Mouse (Mus musculus) monocyte, adult 59 days (primary cell): ENCODE data around the gene Smg5. TPM values are rescaled to one million over a fixed set of nuclear protein-coding genes. Genes with fewer than 3 reads are reported as not detected.

Experiments used
- total RNA-seq, 2 experiments: library from RNA; stranded (reverse); gene quantifications; one replicate each; pipeline ENCODE4 v1.2.4; 2023

Gene Smg5
- 10 to 100 TPM; 50.9 to 65.4 TPM for total RNA-seq

DNA sequence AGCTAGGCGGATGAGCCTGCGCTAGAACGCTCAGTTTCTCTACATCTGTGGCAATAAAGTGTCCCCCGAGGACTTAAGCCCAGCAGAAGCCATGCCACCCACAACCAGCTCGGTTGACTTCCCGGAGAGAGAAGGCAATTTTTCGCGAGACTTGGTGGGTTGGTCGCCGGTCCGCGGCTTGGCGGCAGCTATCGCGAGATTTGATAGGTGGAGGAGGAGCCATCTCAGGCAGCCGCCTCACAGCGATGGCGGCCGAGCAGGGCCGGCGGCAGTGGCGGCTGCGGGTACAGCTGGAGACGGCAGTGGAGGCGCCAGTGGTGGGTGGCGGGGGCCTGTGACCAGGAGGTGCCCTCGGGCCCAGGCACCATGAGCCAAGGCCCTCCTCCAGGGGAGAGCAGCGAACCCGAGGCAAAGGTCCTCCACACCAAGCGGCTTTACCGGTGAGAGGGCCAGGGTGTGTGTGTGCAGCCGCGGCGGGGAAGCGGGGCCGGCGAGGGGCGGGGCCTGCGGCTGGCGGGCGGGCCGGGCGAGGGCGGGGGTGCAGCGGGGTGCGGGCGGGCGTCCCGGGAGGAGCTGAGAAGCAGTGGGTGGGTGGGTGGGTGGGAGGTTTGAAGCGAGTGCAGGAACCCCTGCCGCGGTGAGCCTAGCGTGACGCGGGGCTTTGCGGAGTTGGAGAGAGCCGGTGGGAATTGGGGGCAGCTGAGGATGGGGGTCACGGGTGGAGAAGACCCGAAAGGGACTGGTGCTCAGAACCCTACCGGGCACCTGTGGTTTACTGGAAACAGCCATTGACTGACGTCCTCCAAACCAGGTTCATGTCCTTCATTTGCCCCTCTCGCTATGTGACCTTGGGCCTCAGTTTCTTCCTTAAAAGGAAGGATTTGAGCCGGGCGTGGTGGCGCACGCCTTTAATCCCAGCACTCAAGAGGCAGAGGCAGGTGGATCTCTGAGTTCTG lies at the start of gene Smg5, which contains the start of gene Tmem79:
TSS of gene Smg5 (plus strand) at position 203 of the 956 bp plus-strand sequence.
TSS of gene Tmem79 (minus strand) at position 91 of the 956 bp plus-strand sequence.

DNA sequence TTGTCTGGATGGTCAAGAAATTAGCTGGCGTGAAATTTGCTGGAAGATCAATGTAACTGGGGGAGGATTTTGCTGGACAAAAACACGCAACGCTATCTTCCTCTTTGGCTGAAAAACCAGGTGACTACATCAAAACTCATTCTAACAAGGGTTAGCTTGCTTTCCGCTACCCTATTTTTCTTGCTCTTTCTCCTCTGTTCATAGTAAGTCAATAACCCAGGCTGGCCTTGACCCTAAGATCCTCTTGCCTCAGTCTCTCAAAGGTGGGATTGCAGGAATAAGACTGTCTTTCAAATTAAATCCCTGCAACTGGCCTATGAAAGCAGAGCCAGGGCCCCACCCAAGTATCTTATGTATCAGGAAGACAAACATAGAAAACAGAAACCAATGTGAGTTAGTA lies 49.0 kb upstream of the Smg5 start, which contains the start of gene Gm38392:
TSS of gene Gm38392 (minus strand) at position 101 of the 400 bp plus-strand sequence.

DNA sequence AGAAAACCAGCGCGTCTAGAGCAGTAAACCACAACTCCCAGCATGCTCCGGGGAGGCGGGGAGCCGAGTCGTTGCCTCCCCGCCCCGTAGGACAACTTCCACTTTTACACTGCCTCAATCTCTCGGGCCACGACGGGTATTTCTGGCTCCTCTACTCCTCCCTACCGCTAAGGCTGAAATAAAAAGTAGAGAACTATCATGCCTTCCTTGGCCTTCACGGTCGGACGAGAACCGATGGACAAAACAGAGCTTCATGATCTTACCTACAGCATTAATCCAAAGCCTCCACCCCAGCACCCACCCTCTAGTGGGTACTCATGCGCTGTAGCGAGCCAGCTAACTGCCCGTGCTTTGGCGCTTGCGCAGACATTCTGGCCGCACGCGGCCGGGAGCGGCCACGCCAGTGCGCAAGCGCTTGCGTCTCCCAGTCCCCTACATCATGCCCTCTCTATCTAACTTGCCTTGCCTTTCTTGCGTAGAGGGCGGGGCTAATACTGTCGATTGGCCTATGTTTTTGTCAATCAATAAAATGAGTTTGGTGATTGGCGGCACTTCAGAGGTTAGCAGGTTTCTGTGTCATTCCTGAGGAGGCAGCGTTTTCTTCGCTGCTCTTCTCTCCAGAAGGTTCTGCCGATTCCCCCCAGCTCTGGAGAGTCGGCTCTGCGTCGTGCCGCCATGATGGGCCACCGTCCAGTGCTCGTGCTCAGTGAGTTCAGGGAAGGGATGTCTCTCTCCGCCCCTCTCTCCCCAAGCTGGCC lies 39.3 kb upstream of the Smg5 start, which contains the start of the genes Tsacc and Cct3:
TSS of gene Tsacc (minus strand) at position 439 of the 758 bp plus-strand sequence.
TSS of gene Cct3 (plus strand) at position 556 of the 758 bp plus-strand sequence.

DNA sequence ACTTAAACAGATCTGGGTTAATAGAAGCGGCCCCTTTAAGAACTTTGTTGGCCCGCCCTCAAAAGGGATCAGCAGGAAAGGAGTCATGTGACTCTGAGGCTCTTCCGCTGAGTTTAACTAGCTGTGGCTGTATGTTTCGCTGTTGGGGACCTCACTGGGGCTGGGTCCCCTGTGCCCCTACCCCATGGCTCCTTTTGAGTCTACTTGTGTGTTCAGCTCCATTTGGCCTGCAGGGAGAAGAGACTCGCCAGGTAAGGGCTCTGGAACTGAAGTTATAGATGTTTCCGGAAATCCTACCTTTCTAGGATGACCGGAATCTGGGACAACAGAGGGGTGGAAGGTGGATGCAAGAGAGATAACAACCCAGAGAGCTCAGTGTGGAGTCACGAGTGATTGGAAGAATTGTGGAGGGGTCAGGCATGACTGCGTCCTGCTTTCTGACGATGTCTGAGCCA lies 11.1 kb upstream of the Smg5 start, which contains the start of gene Glmp:
TSS of gene Glmp (plus strand) at position 73 of the 455 bp plus-strand sequence.

DNA sequence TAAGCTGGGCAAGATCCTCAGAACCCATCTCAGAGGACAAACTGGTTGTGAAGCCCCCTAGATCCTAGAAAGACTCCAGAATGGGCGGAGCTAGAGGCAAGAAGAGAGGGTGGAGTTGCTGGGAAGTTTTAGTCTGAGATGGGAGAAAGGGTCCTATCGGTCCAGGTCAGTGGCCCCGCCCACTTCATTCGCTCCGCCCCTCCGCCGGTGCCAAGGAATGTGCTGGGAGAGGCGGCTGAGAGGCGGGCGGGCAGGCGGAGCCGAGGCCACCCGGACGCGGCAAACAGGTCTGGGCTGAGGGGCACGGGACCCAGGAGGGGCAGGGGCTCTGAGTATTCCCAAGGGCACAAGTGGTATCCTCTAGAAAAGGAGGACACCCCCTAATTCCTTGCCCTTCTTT lies 28.3 kb downstream of the Smg5 start, which contains the start of gene Paqr6:
TSS of gene Paqr6 (plus strand) at position 248 of the 400 bp plus-strand sequence.

DNA sequence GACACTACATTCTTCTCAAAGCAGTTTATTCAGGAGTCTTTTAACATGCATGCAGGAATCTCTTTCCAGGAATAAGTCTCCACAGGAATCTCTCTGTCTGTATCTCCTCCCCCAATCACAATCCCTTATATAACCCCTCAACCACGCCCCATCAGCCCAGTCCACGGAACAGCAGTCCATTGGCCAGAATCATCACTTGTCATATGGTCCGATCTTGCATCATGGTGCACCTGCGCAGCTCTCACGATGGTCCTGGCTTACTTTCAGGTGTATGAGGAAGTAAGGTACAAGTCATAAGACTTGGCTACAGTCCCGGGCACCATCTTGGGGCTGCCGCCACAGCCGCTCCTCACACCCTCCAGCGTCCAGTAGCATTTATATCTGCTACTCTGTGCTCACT lies 36.6 kb downstream of the Smg5 start, which contains the start of gene Bglap3:
TSS of gene Bglap3 (minus strand) at position 101 of the 400 bp plus-strand sequence.

DNA sequence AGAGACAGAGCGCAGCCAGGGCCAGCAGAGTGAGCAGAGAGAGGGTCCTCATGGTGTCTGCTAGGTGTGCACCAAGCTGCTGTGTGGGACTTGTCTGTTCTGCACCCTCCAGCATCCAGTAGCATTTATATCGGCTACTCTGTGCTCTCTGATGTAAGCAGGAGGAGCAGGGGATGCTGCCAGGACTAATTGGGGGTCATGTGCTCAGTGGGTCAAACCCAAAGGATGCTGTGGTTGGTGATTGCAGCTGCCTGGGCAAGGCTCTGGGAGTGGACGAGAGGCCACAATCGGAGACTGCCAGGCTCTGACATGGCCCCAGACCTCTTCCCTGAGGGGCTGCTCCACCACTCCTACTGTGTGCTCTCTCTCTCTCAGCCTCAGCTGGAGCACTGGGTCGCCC lies 42.5 kb downstream of the Smg5 start, which contains the start of gene Bglap2:
TSS of gene Bglap2 (minus strand) at position 101 of the 400 bp plus-strand sequence.

DNA sequence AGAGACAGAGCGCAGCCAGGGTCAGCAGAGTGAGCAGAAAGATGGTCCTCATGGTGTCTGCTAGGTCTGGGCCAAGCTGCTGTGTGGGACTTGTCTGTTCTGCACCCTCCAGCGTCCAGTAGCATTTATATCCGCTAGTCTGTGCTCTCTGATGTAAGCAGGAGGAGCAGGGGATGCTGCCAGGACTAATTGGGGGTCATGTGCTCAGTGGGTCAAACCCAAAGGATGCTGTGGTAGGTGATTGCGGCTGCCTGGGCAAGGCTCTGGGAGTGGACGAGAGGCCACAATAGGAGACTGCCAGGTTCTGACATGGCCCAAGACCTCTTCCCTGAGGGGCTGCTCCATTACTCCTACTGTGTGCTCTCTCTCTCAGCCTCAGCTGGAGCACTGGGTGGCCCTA lies 48.3 kb downstream of the Smg5 start, which contains the start of gene Bglap:
TSS of gene Bglap (minus strand) at position 101 of the 400 bp plus-strand sequence.

DNA sequence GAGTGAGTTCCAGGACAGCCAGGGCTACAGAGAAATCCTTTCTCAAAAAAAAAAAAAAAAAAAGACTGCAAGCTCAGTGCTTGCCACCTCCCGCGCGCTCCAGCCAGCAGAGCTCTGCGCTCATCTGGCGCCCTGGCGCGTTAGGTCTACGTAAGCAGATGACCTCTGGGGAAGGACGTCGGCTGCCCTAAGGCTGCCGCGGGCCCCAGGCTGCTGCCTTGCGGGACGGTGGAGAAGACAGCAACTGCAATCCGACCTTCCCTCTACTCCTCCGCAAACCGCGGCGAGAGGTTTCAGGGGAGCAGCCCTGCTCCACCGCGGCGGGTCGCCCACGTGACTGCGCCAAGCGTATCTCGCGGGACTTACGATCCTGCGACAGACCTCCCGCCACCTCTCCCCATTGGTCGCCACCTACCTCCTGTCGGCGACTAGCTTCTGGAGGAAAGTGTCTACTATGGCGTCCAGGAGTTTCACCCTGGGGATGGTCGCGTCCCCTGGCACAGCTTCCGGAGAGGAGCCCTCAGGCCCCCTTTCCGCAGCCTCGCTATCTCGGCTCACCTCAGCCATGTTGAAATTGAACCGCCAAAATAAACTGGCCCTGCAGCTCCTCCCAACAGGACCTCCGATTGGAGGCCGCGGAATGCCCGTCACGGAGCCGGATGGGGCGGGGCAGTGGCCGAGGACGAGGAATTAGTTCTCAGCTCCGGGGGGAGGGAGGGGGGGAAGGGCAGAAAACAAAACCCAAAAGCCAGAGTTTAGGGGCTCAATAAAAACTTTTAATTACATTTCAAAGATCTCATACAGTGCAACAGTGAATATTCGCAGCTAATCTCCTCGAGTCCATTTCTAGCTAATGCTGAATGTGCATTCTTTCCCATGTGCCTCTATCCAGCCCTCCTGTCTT lies 73.9 kb downstream of the Smg5 start, which contains the start of gene Pmf1:
TSS of gene Pmf1 (minus strand) at position 591 of the 904 bp plus-strand sequence.

Other genes starting within 250 kb of the Smg5 start
- 100 to 1,000 TPM; 186 to 217 TPM for gene Mef2d, start 193.9 kb upstream of the Smg5 start, total RNA-seq
- gene Rhbg, start 81.6 kb upstream of the Smg5 start, total RNA-seq = not detected
- not detected for gene Gm38392, start 49.0 kb upstream of the Smg5 start, total RNA-seq
- 1 to 10 TPM; 2.0 to 4.0 TPM for gene Tsacc, start 39.3 kb upstream of the Smg5 start, total RNA-seq
- gene Cct3, start 39.1 kb upstream of the Smg5 start, total RNA-seq = 10 to 100 TPM; 84.3 to 89.1 TPM
- 100 to 1,000 TPM; 149 to 189 TPM for gene Glmp, start 11.2 kb upstream of the Smg5 start, total RNA-seq
- gene Tmem79, start 112 bp upstream of the Smg5 start, total RNA-seq = 1 to 10 TPM; 1.6 to 1.8 TPM
- gene Paqr6, start 28.3 kb downstream of the Smg5 start, total RNA-seq = 1 to 10 TPM in 1 of 2 experiments, under 1 TPM in 1; 0.52 to 1.2 TPM
- not detected for gene Bglap3, start 36.5 kb downstream of the Smg5 start, total RNA-seq
- gene Bglap2, start 42.4 kb downstream of the Smg5 start, total RNA-seq = not detected
- not detected for gene Bglap, start 48.2 kb downstream of the Smg5 start, total RNA-seq
- 10 to 100 TPM; 16.0 to 24.7 TPM for gene Pmf1, start 74.1 kb downstream of the Smg5 start, total RNA-seq
- 10 to 100 TPM; 19.8 to 20.4 TPM for gene Slc25a44, start 88.9 kb downstream of the Smg5 start, total RNA-seq
- 100 to 1,000 TPM; 178 to 194 TPM for gene Sema4a, start 124.9 kb downstream of the Smg5 start, total RNA-seq
- 10 to 100 TPM; 34.2 to 38.3 TPM for gene Lmna, start 173.7 kb downstream of the Smg5 start, total RNA-seq
- gene Mex3a, start 196.1 kb downstream of the Smg5 start, total RNA-seq = under 1 TPM; 0.15 to 0.29 TPM
- not detected for gene Rab25, start 212.0 kb downstream of the Smg5 start, total RNA-seq
- gene Lamtor2, start 216.8 kb downstream of the Smg5 start, total RNA-seq = 10 to 100 TPM; 87.8 to 98.3 TPM
- gene Ubqln4, start 217.5 kb downstream of the Smg5 start, total RNA-seq = 10 to 100 TPM; 28.1 to 31.2 TPM
- 100 to 1,000 TPM in 1 of 2 experiments, 10 to 100 TPM in 1; 97.9 to 109 TPM for gene Ssr2, start 239.6 kb downstream of the Smg5 start, total RNA-seq